Mouse (Mus musculus): ENCODE data around the gene Mccc2. TPM values are rescaled to one million over a fixed set of nuclear protein-coding genes. Genes with fewer than 3 reads are reported as not detected.

The Mccc2 gene
- polyA plus RNA-seq (2012; ENCODE audit: low replicate concordance), result 6.2 and 8.8 TPM in 2 replicates

DNA sequence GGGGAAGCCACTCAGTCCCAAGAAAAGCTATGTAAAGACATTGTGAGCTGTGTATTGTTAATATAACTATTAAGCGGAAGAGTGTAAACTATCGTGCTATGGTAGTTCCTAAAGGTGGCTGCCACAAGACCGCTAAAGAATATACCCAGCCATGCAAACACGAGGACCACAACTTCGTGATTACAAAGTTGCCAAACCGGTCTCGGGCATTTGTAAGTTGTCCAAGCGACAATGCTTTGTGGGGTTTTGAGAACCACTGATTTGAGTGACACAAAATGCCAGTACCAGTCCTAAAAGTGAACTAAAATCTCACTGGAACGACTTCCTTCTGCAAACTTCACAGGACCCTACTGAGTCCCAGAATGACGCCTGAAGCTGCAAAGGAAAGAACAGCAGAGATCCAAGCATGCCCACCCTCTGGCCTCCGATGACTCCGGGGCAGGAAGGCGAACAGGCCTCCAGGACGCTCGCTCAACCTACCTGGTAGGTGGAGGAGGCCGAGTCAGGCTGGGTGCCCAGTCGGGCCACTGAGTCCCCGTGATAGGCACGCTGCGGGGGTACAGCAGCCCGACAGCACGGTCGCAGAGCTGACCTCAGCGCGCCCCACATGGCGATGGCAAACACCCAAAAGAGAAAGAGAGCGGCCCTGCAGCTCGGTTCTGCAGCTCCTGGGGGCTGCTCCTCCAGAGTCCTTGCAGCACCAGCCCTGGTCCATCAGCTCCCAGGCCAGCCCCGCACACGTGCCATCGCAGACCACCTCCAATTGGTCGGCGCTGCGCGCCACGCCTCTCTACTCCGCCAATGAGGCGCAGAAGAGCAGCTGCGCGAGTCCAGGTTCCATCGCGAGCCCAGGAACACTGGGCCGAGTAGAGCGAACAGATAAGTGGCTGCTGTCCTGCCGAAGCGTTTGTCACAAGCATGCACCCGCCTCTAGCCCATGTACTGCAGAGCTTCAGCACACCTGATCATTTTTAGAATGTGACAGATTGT is at the start of gene Mccc2:
TSS of gene Mccc2 (minus strand) at position 734 of the 990 bp plus-strand sequence.

GRCm38 (mm10) chr13:99900965-99901364 is 114.5 kb downstream of the Mccc2 start, which contains the start of gene Cartpt:
Gene Cartpt, minus strand, starts transcription at chr13:99901091.

Other genes with a start within 250 kb of the Mccc2 start
- gene Cartpt, start 114.5 kb downstream of the Mccc2 start, polyA plus RNA-seq (2012; ENCODE audit: low replicate concordance), result not detected in 2 replicates
- 17.3 and 20.2 TPM in 2 replicates for gene Bdp1, start 88.4 kb upstream of the Mccc2 start, polyA plus RNA-seq (2012; ENCODE audit: low replicate concordance)
- 3.2 and 3.7 TPM in 2 replicates for gene Serf1, start 92.4 kb upstream of the Mccc2 start, polyA plus RNA-seq (2012; ENCODE audit: low replicate concordance)
- 87.2 and 162 TPM in 2 replicates for gene Smn1, start 109.2 kb upstream of the Mccc2 start, polyA plus RNA-seq (2012; ENCODE audit: low replicate concordance)
- gene Naip2, start 186.5 kb upstream of the Mccc2 start, polyA plus RNA-seq (2012; ENCODE audit: low replicate concordance), result 0.10 and 0.14 TPM in 2 replicates
- gene Naip5, start 230.7 kb upstream of the Mccc2 start, polyA plus RNA-seq (2012; ENCODE audit: low replicate concordance), result 0.05 and 0.14 TPM in 2 replicates

All from leukemia stem cell, adult 10-12 weeks (primary cell).